Mouse (Mus musculus) heart, postnatal 14 days (tissue): ENCODE measurements around the gene Higd2a. TPM values are rescaled to one million over a fixed set of nuclear protein-coding genes. Genes with fewer than 3 reads are reported as not detected.
"Not testable (repeated sequence)": the region's sequence is repeated elsewhere in the genome, so short reads cannot be mapped to it uniquely, and the experiment has no call there.

Source experiments
- DNase-seq, 2 experiments: peaks; one replicate each; pipeline ENCODE4 v3.0.0; 2021 to 2022
- intact Hi-C: fragments of 180-260 bp; cut with DNase I; formaldehyde crosslinking; loops from one replicate; pipeline ENCODE4 v1.15.1; 2025
- microRNA-seq, 2 experiments: library from miRNA; unstranded; fragments of <30 nt; microRNA quantifications; one replicate each; pipeline ENCODE4 v1.2.0; 2021 to 2022
- total RNA-seq, 2 experiments: library from RNA; stranded (reverse); gene quantifications; 2 replicates each; pipeline ENCODE4 v1.2.3; 2021

The Higd2a gene
- total RNA-seq, 2 experiments from 2014 or later, result 216 to 231 TPM

DNA sequence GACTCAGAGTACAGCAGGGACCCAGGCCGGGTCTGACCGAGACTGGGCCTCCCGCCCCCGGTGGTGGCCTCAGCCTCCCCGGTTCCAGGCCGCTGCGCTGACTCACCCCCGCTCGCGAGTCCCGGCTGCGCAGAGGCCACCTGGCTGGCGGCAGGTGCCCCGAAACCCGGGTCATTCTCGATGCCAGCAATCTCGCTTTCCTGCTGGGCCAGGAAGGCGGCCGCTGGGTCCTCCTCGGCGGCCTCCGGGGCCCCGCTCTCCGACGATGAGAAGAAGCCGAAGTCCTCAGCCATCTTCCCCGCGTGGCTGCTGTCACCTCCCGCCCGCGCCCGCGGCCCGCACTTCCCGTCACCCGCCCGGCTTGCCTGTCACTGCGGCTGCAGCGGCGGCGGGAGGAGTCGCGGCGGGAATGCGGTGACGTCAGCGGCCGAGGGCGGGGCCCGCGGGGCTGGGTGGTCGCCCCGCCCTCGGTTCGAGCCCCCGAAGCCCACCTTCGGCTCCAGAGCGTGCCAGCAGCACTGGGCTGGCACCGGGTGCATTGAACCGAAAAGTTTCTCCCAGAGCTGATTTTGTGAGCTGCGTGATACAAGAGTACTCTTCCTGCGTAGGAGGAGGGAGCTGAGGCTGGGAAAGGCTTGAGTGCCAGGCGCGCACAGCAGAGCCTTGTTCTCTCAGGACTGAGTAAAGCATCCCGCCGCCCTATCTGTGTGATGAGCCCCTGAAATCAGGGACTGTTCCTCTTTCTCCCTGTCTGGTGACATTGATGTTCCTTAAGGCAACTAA, 21.2 kb downstream of the Higd2a start, which contains the start of gene Cltb:
Gene Cltb (minus strand): TSS at position 373 of the 783 bp plus-strand sequence.
- intact Hi-C loops, result loop anchor here (2.0 kb wide), 2 partner anchors 20 to 46 kb away; partner anchors contain the start of genes 4833439L19Rik, Higd2a and Nop16
- DNase-seq, result peak; percentile 94 to 95

DNA sequence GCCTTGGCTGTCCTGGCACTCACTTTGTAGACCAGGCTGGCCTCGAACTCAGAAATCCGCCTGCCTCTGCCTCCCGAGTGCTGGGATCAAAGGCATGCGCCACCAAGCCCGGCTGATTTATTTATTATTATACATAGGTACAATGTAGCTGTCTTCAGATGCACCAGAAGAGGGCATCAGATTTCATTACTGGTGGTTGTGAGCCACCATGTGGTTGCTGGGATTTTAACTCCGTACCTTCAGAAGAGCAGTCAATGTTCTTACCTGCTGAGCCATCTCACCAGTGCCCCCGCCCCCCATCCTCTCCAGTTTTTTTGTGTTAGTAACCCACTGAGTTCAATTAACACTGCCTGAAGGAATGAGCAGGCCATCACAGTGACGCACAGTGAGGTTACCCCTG, 23.1 kb downstream of the Higd2a start:
- intact Hi-C loops, DNase-seq: not testable (repeated sequence)

DNA sequence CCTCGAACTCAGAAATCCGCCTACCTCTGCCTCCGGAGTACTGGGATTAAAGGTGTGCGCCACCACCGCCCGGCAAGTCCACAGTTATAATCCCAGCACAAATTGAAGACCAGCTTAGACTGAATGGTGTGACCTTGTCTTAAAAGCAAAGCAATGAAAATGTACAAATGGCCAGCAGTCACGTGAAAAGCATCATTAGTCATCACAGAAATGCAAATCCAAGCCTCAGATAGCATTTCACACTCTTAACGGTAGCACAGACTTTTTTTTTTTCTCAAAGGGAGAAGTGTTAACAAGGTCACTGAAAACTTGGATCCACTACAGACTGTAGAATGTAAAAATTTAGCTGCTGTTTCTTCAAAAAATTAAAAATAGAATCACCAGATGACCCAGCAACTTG, 26.3 kb downstream of the Higd2a start:
- DNase-seq, result no peak
- intact Hi-C loops, result no loop called here

DNA sequence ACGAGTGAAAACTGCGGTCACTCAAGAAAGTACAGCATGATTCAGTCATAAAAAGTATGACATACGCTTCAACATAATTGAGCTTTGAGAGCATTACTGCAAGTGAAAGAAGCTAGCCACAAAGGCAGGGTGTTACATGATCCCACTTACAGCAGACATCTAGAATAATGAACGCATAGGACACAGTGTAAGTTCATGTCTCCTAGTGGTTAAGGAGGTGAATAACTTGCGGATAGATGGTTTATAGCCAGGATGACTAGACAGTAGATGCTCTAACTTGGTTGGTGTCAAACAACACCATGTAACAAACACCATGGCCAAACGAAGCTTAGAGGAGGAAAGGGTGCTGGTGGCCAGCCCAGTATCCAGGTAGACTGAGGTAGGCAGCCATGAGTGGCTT, 27.0 kb downstream of the Higd2a start:
- intact Hi-C loops, result no loop called here
- DNase-seq, result no peak

- peak; percentile 99 to 100 for DNase-seq
- intact Hi-C loops, result loop anchor here (5.0 to 10.0 kb wide), 4 partner anchors 66 to 377 kb away; no protein-coding TSS in a partner anchor
Observed at GRCm38 (mm10) chr13:54621155-54621932, 31.3 kb downstream of the Higd2a start, which contains the start of gene Faf2. Faf2 (plus strand) TSS chr13:54621784.

DNA sequence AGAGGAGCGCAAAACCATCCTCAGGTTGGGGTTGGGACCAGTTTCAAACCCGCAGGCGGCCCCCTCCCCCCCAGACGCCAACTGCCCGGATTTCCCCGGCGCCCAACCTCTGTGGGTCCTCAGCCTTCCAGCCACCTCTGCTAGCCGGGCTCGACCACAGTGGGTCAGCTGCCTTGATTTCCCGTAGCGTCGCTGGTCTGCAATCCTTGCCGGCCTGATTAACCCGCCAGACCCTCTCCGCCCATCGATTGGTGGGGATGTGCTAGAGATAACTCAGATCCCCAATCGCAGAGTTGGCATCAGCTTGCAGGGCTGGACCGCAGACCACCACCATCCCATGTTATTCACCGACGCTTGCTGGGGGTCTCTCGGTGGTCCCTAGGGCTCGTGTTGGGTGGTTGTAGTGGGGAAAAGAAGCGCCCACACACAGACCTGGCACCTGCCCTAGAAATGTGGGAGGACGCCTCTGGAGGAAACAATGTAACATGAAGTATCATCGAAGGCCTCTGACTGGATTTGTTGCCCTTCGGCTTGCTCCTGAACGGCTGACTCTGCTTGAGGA, 32.0 kb downstream of the Higd2a start:
- intact Hi-C loops, result loop anchor here (5.0 to 10.0 kb wide), 4 partner anchors 65 to 377 kb away; no protein-coding TSS in a partner anchor
- DNase-seq, result peak in 1 of 2 experiments; percentile 14

GRCm38 (mm10) chr13:54629128-54629527, 39.1 kb downstream of the Higd2a start:
- no peak for DNase-seq
- intact Hi-C loops, result loop anchor here (10.0 kb wide), 1 partner anchor 384 kb away; no protein-coding TSS in a partner anchor

DNA sequence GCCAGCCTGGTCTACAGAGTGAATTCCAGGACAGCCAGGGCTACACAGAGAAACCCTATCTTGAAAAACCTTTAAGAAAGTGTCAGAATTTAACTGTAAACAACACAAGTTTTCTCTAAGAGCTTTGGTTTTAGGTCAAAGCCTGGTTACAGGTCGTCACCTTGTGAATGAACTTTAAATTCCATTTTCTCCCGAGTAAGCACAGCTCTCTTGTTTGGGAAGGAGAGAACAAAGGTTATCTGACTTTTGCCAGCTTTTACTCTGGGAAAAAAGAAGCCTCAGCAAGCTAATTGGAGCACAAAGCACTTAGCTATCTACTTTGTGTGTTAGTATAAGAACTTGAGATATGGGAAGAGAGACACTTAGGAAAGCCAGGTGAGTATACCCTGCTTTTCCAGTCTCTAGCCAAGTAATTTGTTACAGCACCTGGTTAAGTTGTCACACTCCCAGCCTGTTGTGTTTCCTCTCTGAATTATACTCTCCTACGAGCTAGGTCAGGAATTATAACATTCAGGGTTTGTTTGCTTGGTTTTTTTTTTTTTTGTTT, 42.8 kb downstream of the Higd2a start:
- intact Hi-C loops, result no loop called here
- no peak for DNase-seq

- no peak for DNase-seq
- intact Hi-C loops, result no loop called here
Observed at GRCm38 (mm10) chr13:54635011-54635410, 45.0 kb downstream of the Higd2a start.

Small RNAs within 50 kb of the gene (microRNA-seq; reads per million reads assigned to microRNA genes)
- gene Gm24195, result 0 reads per million in 2 experiments

Other genes with a start within 250 kb of the Higd2a start
- 1 to 10 TPM; 4.5 to 5.1 TPM for gene Cplx2, start 218.9 kb upstream of the Higd2a start, total RNA-seq
- gene Thoc3, start 121.4 kb upstream of the Higd2a start, total RNA-seq, result 10 to 100 TPM; 23.4 to 26.0 TPM
- gene Simc1, start 86.4 kb upstream of the Higd2a start, total RNA-seq, result 1 to 10 TPM; 1.8 to 2.8 TPM
- 100 to 1,000 TPM in 1 of 2 experiments, 10 to 100 TPM in 1; 98.6 to 102 TPM for gene 4833439L19Rik, start 24.8 kb upstream of the Higd2a start, total RNA-seq
- gene Arl10, start 15.2 kb upstream of the Higd2a start, total RNA-seq, result 1 to 10 TPM; 8.1 to 8.4 TPM
- gene Nop16, start 117 bp upstream of the Higd2a start, total RNA-seq, result 10 to 100 TPM; 14.7 to 15.1 TPM
- 10 to 100 TPM; 91.8 to 93.1 TPM for gene Cltb, start 21.1 kb downstream of the Higd2a start, total RNA-seq
- gene Faf2, start 31.6 kb downstream of the Higd2a start, total RNA-seq, result 10 to 100 TPM; 29.7 to 31.4 TPM
- gene Rnf44, start 103.7 kb downstream of the Higd2a start, total RNA-seq, result 10 to 100 TPM; 55.6 to 57.8 TPM
- gene Cdhr2, start 111.3 kb downstream of the Higd2a start, total RNA-seq, result not detected
- gene Gprin1, start 159.7 kb downstream of the Higd2a start, total RNA-seq, result not detected
- gene Sncb, start 176.4 kb downstream of the Higd2a start, total RNA-seq, result not detected
- gene Eif4e1b, start 193.8 kb downstream of the Higd2a start, total RNA-seq, result not detected
- 10 to 100 TPM in 1 of 2 experiments, 1 to 10 TPM in 1; 9.0 to 12.1 TPM for gene Tspan17, start 199.2 kb downstream of the Higd2a start, total RNA-seq